Mouse (Mus musculus) liver (tissue): ENCODE results near the gene Timp3.
A peak's percentile ranks its signal among the peaks of the same experiment; 100 is the strongest.
"Not testable (repeated sequence)": the region's sequence is repeated elsewhere in the genome, so short reads cannot be mapped to it uniquely, and the experiment has no call there.

Experiments used
- DNase-seq: peaks from one replicate; pipeline ENCODE4 v3.0.0-alpha.2; 2020; ENCODE audit warnings: mixed read lengths

Gene Timp3

GRCm38 (mm10) chr10:86356819-86357563 lies 56.8 kb downstream of the Timp3 start:
- DNase-seq = peak; percentile 75

- no peak for DNase-seq
These were observed 58.3 kb downstream of the Timp3 start for GRCm38 (mm10) chr10:86358307-86358975.

DNA sequence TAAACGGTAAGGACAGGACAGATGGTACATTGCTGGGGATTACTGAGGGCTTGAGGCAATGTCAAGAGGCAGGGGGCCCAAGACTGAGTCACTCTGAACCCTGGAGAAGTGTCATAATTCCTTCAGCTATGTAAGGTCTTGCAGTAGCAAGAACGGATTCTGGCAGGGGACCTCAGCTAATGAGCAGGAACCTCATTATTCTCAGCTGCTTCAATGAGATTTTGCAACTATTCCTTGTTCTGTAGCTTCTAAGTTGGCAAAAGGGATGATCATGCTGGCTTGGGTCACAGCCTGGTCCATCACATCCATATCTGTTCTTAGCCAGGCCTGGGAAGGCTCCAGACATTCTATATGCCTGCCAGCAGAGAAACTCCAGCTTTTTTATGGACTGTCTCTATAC lies 59.0 kb downstream of the Timp3 start:
- DNase-seq = no peak

GRCm38 (mm10) chr10:86359699-86360098 lies 59.5 kb downstream of the Timp3 start:
- no peak for DNase-seq

DNA sequence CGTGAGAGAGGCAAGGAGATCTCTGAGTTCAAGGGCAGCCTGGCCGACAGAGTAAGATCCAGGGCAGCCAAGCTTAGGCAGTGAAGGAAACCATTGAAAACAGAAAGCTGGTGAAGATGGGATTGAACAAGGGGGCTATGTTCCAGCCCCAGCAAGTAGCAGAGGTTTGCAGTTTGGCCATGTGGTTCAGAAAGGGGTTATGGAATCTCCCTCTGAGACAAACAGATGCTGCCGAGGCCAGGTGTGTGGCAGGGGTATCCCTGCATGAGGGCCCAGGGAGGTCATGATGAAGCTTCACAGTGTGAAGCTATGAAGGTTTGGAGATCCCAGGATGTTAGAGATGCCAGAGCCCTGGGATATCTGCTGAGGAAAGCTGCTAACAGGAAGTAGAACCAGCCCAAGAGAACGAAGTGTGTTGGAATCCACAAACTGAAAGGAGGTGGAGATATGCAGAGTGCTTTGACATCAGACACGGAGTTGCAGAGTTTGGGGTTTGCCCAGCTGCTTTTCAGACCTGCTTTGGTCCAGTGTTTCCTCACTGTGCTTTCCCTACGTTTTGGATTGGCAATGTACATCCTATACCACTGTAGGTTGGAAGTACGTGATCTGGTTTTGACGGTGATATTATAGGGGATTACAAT lies 63.6 kb downstream of the Timp3 start:
- no peak for DNase-seq

- peak; percentile 58 for DNase-seq
These were observed 65.5 kb downstream of the Timp3 start for GRCm38 (mm10) chr10:86365632-86366092.

GRCm38 (mm10) chr10:86367346-86367745 lies 67.2 kb downstream of the Timp3 start:
- no peak for DNase-seq

DNA sequence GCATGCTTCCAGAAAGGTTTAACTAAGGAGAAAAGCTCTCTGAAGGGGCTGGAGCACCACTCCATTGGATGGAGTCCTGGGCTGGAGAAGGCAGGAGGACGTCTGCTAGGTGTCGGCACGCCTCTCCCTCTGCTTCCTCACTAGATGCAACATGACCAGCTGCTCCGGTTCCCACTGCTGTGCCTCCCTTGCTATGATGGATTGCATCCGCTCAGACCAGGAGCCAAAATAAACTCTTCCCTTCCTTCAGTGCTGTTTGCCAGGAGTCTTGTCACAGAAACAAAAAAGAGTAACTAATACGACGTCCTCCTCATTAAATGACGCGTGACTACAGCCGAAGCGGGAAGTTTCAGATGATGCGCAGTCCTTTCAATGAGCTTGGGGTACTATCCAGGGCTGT lies 68.6 kb downstream of the Timp3 start:
- DNase-seq = no peak

DNA sequence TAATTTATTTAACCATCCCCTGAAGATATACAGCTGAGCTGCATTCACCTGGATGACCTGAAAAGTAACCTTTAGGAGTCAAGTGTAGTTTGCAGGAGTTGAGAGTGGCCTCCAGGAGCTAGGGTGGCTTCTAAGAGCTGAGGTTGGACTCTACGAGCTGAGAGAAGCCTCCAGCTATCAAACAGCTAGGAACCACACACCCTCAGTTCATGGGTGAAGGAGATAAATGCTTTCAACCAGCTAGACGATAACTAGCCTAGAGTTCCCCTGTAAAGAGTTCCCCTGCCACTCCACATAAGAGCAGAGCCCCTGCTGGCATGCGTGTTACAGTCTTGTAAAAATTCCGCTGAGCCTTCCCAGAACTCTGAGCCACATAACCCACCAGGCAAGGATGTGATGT lies 69.2 kb downstream of the Timp3 start:
- no peak for DNase-seq

GRCm38 (mm10) chr10:86371561-86371960 lies 71.4 kb downstream of the Timp3 start:
- no peak for DNase-seq

DNA sequence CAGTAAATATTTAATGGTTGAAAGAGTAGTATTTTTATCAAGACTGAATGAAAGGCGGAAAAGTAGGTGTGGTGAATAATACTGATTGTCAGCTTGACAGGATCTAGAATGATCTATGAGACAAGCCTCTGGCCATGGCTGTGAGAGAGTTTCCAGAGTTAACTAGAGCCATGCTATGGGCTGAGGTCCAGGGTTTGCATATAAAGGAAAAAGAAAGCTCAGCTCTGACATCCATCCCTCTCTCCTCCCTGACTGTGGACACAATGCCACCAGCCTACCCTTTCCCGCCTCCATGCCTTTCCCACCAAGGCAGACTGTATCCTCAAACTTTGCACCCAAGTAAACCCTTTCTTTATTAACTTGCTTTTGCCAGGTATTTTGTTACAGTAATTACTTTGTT lies 73.9 kb downstream of the Timp3 start:
- DNase-seq = no peak

DNA sequence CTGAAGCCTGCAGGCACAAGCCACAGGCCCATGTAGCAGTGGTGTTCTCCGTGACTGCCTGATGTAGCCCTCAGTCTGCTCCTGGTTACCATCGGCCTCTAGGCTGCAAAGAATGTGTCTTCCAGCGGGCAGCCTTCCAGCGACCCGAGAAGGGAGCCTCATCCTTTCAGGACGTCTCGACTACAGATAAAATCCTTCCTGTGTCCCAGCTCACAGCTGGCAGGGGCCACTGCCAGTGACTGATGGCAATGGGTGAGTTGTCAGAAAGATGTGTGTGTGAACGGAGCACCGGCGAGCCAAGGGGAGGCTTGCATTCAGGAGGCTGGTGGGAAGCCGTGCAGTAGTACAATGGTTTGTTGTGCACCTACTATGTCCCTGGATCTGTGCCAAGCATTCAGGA lies 75.7 kb downstream of the Timp3 start:
- DNase-seq = no peak

DNA sequence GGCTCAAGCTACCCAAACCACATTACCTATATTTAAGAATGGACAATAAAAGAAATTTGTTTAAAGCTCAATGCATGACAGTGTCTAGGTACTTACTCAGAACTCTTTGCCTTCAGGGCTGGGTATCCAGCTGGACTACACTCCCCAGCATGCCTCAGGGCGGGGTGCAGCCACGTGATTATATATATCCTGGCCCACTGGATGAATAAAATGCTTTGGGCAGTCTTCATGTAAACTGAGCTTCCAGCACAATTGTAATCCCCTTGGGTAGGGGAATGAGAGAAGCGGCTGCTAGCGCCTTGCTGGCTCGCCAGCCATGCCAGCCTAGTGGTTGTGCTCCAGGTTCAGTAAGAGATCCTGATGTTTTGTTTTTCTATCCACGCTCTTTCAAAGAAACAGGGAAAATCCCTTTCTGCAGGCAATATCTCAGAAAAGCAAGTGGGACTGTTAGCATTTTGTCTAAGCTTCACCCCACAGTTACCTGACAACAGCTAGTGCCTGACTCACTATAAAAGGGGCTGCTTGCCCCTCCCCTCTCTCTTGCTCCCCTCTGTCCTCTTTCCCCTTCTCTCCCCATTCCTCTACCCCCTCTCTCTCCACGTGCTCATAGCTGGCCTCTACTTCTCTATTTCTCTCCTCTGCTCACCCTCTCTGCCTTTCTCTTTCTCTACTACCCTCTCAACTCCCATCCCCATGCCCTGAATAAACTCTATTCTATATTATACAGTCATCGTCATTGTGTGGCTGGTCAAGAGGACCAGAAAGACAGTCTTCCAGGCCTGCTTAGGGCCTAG lies 76.4 kb downstream of the Timp3 start:
- DNase-seq = no peak

DNA sequence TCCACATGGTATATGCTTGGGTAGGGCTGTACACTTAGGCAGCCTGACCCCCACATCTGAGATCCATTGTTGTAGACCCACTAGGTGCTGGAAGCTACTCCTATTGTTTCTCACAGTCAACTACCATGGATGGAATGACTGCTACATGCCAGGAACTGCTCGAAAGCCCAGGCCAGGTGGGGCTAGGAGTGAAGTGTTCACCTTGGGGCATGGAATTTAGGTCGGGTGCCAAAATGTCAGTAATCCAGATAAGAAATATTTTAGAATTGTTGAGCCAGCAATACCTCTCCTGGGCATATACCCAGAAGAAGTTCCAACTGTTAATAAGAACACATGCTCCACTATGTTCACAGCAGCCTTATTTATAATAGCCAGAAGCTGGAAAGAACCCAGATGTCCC lies 78.6 kb downstream of the Timp3 start:
- not testable (repeated sequence) for DNase-seq

GRCm38 (mm10) chr10:86380626-86381025 lies 80.5 kb downstream of the Timp3 start:
- DNase-seq = no peak

GRCm38 (mm10) chr10:86381150-86381921 lies 81.2 kb downstream of the Timp3 start:
- no peak for DNase-seq

- no peak for DNase-seq
These were observed 81.7 kb downstream of the Timp3 start for GRCm38 (mm10) chr10:86381922-86382260.

GRCm38 (mm10) chr10:86384655-86385054 lies 84.5 kb downstream of the Timp3 start:
- no peak for DNase-seq

DNA sequence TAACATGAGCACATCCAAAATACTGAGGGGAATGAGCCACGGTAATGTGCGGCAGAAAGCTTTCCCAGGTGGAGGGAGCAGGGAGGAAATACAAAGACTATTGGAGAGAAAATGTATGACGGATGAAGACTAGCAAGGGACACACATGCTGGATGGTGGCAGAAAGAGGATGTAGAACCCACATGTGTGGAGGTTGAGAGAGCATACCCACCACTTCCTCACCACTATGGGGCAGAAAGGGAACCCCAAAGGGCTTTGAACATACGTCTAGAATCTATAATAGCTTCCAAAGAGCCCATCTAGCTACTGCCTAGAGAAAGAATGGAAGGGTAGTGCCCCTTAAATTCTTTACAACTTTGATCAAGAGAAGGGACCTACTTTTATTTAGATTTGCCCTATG lies 85.5 kb downstream of the Timp3 start:
- DNase-seq = no peak

- DNase-seq = no peak
These were observed 86.1 kb downstream of the Timp3 start for GRCm38 (mm10) chr10:86386232-86386631.

DNA sequence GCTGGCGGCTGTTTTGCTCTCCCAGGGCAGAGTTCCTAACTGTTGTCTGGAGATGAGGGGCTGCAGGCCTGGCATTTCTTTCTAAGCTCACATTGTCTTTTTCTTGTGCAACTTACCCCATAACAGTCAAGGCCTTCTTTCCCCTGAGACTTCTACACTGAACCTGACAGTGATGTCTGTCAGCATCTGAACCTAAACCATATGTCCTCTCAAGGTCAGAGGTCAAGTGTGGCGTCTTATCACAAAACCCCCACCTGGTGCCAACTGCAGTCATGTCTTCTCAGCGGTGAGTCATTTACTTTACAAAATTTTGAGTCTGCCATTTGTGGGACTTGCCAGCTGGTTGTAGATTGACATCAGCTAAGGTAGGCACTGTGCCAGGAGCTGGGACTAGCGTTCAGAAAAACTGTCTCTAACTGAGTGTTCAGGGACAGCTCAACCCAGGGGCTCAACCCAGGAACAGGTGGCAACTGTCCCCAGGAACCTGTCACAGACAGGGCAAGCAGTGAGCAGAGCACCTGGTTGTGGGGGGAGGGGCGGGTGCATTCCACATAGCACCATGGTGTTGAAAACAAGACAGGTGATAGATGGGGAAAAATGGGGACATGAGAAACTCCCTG lies 87.8 kb downstream of the Timp3 start:
- DNase-seq = no peak

DNA sequence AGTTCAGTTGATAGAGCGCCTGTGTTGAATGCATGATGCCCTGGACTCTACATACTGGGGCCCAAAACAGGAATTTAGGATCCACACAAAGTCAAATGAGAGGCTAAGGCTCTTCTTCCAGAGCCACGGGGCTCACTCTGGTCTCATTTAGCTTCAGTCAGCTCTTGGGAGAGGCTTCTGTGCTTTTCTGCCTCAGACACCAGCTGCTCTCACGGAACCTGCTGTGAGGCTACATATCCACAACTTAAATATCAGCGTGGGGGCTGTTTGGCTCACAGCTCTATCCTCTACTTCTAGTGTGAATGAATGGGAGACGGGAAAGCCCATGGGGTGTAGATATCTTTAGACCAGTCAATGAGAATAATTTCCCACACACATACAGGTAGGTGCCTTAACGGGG lies 88.6 kb downstream of the Timp3 start:
- DNase-seq = no peak
